Mouse (Mus musculus) embryonic fibroblast, embryonic 13.5 days (primary cell): ENCODE measurements around the gene Creb3l2.

Experiments used
- CTCF ChIP-seq: IDR thresholded peaks from 2 replicates; pipeline ENCODE4 v1.5.1; 2011; ENCODE audit warnings: mild to moderate bottlenecking, control low read depth, low read length, moderate library complexity, borderline replicate concordance; ENCODE audit not compliant: insufficient read depth
- POLR2A ChIP-seq: IDR thresholded peaks from 2 replicates; pipeline ENCODE4 v1.6.1; 2011; ENCODE audit warnings: low read depth, mild to moderate bottlenecking, control low read depth, low read length, moderate library complexity

DNA sequence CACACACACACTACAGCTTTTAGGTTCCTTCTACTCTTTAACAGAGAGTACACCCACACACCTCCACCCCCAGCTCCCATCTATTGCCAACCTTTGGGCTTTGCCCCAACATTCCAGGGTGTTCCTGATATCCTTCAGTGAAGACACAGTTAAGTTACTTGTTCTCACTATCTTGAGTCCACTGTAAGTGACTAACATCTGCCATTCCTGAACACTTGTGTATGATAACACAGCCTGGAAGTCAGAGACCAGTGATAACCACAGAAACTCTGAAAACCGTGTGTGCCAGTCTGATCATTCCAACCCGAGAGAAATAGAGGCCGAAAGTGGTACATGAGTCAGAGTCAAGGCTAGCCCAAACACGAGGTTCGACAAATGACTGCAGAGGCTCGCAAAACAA lies 53.4 kb downstream of the Creb3l2 start:
- TF ChIP-seq POLR2A (no peak), CTCF (no peak)
